Mouse (Mus musculus): ENCODE measurements around the gene Ces2f.

DNA sequence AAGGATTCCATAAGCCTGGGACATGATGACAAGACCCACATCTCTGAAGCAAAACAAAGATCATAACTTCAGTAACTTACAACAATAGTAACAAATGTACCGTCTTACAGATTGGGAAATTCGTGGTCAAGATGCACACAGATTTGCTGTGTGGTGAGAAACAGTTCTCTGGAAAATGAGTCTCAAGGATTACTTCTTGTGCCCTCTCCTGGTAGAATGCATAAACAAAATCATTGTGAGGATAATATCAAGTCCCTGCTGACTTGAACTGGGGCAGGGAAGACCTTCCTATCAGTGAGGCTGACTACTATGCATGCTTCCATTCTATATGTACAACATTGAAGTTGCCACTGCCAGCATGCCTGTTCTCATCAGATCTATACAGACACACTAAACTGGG is 45.4 kb upstream of the Ces2f start:
- TF ChIP-seq GATA1 (IDR thresholded peaks at IDR 0.05; ENCODE audit: borderline replicate concordance, low read length) (no peak), FLI1 (IDR thresholded peaks at IDR 0.05; ENCODE audit: low read length) (no peak)
